Mouse (Mus musculus) mouse trophoblast stem cell (cell line): ENCODE measurements around the gene Ttll13.

Source experiments
- in situ Hi-C, 2 experiments: fragments of 300-500 bp; cut with MseI, MboI; formaldehyde crosslinking; loops; 2 replicates in 1 of 2; 3 replicates in 1 of 2; pipeline ENCODE4 v1.15.1; 2025

Gene Ttll13

DNA sequence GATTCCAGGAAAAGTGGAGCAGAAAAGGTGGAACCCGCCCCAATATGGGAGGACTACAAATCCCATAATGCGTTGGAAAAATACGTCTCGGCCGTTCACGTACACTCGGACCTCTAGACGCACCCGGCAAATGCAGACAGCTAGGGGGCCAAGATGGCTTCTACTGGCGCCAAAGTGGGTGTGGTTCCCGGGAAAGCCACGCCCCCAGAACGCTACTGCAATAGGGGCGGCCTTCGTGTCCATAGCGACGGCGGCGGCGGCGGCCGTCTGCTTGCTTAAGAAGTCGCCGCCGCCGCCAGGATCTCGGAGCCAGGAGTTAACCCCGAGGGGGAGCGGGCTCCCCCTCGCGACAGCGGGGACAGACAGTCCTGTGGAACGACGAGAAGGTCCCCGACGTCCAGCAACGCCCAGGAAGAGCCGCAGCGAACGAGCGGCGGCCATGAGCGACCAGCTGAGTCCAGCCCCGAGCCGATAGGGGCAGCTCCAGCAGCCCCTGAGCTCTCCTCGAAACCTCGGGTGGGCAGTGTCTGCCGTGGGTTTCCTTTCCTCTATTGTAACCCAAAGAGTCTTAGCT is at the start of gene Ttll13:
TSS of gene Ttll13 (plus strand) at position 229 of the 574 bp plus-strand sequence.
- in situ Hi-C loops: no loop called here

DNA sequence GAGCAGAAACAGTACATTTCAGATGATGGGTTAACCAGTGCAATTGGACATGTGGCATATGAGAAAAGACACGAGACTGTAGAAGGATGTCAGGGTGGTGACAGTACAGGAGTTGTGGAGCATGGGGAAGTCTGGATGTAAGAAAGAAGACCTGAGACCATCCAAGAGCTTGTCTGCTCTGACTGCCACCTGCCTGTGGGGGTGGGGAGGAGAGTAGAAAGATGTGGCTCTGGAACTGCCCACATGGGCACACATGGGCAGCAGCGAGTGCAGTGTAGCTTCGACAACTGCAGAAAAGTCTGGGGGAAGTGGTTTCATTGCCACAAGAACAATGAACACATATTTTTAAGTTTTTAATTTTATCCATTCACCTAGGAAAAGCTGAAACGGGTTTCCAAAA is 48.8 kb upstream of the Ttll13 start:
- in situ Hi-C loops: no loop called here

DNA sequence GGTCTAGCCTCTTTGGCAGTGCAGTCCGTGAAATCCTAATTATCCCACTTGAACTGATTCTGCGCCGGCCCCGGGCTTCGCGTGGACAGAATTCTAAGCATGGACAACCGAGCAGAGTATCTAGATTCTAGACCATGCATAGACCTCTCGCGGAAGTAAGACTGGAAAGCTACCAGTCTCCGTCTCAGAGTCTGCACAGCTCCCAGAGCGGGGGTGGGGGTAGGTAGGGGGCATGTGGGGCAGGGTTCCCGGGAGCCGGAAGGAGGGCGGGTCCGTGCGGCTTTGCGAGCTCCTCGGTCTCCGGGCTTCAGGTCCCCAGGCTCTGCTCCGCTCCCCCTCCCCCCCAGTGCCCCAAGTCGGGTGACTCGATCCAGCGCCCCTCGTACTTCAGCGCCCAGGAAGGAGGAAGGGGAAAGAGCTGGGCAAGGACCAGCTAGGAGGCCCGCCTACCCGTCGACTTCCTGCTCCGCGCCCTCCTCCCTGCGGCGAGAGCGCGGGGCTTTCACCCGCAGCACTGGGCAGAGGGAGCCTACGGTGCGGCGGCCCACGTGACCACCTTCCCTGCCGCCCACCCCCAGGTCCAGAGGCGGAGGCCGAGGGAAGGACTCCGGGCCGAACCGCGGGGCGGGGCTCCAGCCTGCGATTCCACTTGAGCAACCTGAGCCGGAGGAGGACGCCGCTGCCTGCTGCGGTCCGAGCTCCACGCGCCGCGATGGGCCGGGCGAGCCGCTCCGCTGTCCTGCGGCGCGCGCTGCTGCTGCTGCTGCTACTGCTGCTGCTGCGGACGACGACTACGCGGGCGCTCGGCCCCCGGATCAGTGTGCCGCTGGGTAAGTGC is 48.0 kb upstream of the Ttll13 start:
- in situ Hi-C loops: no loop called here

DNA sequence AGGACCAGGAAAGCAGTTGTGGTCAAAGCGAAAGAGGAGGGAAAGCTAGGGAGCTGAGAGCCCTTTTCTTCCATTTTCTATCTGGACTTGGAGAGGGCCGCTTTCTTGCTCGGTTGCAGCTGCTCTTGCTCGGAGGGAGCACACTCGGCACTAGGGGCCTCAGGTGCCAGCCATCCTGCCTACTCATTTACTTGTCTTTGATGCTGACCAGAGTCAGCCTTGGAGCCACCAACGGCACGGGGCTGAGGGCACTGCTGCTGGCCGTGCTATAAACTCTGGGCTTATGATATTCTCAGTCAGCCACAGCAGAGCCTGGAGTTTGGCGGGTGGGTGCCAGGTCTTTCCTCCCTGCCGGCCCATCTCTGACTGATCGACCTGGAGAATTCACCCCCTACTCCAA is 47.3 kb upstream of the Ttll13 start:
- in situ Hi-C loops: no loop called here

DNA sequence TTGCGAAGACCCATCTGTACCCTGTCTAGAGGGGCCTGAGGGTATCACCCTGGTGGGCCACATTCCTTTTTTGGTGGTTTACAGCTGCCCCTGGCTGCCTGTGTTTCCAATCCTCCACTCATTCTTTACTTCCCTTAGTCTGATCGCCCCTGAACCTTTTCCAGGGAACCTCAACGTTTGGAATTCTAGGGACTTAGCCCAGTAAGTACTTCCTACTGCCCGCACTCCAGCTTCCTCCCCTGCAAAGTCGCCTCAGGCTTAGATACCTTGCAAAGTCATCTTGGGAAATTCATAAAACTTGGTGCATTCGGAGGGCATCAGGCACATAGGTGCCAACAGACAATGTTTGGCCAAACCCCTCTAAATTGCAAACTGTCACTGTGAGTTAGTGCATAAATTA is 46.9 kb upstream of the Ttll13 start:
- in situ Hi-C loops: no loop called here

DNA sequence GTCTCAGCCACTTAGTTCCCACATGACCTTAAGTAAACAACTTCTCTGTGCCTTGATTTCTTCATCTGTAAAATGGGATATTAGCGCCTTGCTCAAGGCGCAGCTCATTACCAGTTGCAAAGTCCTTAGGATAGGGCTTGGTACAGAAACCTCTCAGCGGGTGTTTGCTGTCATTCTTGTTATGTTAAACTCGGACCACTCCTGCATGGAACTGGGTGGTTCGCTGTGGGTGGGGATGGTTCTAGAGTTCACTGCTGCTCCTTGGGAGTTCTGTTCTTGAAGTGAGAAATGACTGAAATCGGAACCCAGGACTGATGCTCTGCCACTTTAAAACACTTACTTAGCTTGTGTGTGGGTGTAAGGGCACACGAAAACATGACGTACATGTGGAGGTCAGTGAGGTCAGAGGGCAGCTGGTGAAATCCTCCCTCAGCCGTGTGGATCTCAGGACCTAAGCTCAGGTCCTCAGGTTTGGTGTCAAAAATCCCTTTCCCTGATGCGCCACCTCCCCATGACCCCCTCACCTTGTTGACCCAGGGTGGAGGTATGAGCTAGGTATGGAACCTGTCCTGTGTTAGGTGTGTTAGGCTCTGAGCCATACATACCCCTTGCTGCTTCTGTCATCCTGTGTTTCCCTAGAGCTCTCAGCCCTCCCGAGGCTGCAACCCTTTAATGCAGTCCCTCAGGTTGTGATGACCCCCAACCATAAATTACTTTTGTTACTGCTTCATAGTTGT is 46.2 kb upstream of the Ttll13 start:
- in situ Hi-C loops: no loop called here

DNA sequence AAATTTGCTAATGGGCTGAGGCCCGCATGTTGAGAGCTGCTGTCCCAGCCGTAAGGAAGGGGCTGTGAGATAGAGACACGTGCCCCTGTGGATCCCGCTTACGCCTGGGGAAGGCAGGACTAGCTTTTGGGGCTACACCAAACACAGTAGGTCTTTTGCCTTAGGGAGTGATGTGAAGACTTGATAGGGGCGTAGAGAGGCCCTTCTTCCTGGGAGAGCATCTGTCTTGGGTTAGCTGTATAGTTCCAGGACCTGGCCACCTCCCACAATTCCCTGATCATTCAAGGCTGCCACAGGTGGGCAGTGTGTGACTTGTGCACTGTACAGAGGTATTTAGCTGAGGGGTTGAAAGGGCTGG is 45.6 kb upstream of the Ttll13 start:
- in situ Hi-C loops: no loop called here

DNA sequence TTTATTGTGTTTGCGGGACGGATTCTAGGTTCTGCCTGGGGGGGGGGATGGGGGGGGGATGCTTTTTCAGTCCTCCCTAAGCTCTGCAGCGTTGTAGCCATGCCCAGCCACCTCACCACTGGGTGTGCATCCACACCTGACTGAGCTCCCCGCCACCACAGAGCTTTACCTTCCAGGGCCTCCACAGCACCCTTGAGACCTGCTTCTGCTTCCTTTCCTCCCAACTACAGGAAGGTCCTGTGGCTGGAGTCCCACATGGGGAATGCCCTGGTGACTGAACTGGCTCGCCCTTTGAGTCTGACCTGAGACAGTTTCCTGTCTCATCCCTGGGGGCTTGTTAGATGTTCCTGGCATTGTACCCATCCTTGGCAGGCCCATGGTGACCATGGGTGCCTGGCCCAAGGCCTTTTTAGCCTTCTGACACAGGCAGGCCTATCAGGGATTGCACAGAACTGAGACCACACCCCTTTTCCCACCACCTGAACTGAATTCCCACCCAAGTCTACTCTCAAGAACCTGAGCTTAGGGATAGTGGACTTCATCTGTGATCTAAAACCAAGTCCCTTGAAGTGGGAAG is 45.1 kb upstream of the Ttll13 start:
- in situ Hi-C loops: no loop called here

DNA sequence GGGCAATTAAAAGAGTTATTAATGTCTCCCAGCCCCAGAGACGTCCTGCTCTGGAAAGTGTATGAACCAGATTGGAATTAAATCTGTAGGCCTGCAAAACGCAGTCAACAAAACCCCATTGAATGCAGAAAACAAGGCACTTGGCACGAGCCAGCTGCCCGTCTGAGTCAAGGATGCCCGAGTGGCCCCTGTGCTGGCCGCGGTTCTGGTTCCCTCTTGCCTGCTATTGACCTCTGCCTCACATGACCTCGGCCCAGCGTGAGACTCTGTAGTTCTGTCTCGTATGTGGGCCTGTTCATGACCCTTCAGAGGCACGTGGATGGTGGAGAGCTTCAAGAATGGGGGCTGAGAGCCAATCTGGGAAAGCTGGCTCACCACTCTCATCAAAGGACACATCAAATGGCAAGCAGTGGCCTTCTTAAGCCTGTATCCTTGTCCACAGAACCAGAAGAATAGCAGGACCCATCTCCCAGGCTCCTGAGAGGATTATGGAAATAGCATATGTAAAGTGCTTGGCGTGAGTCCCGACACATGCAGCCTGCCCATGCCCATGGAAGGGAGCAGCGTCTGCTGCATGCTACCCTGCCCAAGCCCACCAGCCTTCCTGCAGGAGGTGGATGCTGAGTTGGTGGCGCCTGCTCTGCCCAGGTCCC is 44.2 kb upstream of the Ttll13 start:
- in situ Hi-C loops: no loop called here

DNA sequence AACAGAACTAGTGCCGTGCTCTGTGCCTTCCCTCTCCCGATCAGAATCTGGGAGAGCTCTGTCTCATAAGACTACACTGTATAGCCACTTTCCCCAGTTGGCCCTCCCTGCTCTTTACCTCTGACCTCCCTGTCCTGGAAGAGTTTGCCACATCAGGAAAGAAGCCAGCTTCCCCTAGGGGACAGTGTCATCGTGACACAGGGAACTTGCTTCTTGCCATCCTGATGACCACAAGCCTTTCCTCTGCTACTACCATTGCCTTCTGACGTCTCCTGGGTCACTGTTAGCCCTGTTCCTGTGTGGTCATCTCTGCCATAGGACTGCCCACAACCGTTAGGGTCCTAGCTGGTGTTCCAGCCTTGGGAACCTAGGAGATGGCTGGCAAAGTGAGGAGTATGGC is 43.2 kb upstream of the Ttll13 start:
- in situ Hi-C loops: no loop called here

DNA sequence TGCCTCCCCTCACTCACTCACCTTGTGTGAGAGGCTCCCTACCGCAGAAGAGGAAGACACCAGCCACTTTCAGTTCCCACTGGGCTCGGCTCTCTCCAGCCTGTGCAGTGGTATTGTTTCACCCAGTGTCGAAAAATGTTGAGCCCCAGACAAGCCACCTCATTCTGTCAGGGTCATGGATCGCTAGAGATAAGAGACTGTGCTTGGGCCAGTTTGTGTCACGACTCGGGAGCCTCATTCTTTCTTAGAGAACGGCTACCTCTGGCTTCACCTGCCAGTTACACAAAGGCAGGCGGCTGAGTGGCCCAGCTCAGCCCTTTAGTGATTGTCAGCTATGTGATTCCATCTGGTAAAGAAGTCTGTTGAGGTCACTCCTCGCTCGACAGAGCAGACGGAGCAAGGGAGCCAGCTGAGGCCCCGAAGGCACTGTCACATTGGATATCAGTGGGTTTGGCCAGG is 42.5 kb upstream of the Ttll13 start:
- in situ Hi-C loops: no loop called here

DNA sequence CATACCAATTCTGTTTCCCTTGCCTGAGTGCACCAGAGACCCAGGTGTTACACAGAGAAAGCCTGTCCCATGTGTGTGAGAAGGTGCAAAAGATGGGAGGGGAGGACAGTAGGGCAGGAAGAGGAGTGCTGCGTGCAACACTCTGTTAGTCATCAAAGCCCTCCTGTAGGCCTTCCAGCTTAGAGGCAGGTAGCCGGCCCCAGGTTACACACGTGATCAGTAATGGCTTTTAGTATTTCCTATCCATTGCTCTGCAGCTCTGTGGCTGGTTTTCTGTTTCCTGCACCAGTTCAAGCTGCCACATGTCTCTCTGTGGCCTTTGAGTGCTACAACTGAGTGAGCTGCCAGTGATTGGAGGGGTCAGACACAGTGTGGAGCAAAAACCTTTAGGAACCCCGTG is 41.8 kb upstream of the Ttll13 start:
- in situ Hi-C loops: no loop called here

DNA sequence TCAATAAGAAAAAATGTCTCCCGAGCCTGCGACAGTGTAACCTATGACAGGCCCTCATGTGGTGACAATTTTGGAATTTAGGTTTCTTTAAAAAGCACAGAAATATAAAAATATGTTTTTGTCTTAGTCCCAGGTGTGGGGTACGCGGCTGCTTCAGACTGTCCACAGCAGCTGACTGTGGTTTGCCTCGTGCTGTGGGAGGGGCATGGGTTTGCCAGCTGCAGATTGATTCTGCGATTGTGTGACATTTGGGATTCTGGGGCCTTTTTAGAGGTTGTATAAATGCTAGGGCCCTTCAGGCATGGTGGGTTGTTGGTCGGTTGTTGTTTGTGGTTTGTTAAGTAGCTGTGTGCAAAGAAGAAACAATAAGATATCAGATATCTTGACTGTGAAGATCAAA is 41.2 kb upstream of the Ttll13 start:
- in situ Hi-C loops: no loop called here

DNA sequence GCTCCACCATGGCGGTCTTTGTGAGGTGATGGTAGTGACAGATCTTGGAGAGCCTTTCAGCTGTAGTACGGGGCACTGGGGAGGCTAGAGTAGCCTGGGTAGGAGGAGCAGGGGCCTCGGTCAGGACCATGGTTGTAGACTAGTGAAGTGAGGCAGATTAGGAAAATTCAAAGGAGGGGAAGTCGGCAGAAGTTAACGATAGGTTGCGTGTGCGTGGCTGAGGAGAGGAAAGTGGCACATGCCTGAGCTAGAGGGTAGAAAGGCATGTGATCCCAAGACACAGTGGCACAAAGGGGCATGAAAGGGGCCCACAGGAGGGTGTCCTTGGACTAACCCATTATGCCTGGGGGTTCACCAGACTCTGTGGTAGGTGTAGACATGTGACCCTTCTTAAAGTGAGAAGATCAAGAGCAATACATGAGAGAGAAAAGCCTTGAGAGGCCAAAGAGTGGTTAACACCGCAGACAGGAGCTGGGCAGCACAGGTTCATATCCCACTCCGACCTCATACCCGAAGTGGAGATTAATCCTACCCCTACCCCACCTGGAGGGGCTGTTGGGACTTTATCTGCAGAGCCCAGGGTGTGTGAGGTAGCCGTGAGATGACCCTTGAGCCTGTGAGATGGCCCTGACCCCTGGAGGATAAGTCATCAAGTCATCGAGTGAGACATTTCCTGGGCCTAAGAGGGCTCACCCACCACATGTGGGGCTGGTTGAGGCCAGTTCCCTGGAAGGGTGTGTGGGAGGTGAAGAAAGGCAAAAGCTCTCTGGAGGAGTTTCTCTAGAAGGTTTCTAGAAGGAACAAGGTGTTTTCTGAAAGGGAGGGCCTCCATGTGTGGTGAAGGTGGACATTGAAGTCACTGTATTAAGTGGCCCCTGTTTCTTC is 40.2 kb upstream of the Ttll13 start:
- in situ Hi-C loops: no loop called here

DNA sequence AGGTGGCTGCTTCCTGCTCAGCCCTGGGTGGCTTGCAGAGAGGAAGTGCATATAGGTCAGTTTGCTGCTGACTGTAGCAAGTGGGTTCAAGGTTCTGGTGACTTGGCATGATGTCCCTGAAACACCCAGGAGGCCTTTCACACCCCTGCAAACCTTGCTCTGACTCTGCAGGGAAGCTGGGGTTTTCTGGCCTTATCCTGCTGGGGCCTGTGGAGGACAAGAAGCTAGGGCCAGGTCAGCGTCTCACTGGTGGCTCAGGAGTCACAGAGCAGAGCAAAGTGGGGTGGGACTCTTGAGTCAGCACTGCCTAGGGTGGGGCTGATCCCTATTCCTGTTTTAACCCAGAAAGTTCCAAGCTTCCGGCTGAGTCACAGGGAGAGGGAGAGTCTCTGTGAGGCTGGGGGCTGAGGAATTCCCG is 38.9 kb upstream of the Ttll13 start:
- in situ Hi-C loops: no loop called here

DNA sequence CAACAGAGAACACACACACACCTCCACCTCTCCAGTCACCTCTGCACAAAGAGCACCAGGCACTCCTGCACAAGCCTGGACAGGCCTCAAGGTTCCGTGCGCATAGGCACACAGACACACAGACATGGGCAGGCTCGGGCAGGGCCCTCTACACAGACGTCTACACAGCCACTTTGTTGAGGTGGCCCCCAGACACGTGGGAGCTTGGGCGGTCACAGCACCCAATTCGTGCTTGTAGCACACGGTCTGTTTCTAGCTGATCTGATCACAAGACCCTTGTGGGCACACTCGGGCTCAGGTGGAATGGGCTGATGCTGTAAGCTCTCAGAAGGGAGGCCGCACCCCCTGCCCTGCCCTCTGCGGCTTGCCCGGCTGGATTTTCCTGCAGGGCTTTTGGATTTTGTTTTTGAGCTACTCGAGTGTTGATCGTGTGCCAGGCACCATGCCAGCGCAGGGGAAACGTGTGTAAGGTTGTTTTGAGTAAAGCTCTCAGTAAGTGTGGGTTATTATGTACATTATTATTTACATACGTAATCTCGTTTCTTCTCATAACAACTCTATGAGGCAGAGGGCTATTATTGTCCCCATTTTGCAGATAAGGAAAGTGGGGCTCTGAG is 38.0 kb upstream of the Ttll13 start:
- in situ Hi-C loops: no loop called here

DNA sequence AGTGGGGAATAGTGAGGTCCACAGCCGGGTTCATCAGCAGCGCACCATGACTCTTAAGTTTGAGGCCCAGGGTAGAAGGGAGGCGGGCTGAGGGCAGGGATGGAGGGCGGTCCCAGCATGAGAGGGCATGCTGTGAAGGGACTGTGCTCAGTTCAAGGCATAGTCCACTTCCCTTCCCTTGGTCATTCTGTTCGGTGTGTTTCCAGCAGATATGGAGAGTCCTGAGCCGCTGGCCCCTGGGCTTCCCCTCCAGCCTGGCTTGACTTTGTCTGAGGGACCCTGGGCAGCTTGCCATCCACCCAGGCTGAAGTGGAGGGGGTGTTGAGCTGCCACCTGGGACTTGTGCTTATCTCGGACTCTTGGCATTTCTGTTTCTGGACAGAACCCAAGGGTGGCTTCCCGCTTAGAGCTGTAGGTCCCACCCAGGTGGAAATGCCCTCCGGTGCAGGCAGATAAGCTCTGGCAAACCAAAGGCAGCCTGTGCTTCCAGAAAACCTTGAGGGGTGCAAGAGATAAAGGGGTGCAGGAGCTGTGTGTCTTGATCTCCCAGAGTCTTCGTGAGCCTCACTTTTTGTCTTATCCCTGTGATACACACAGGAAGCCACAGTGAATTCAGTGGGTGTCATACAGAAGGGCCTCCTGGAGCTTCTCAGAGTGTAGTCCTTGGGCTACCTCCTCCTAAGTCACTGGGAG is 37.3 kb upstream of the Ttll13 start:
- in situ Hi-C loops: no loop called here

DNA sequence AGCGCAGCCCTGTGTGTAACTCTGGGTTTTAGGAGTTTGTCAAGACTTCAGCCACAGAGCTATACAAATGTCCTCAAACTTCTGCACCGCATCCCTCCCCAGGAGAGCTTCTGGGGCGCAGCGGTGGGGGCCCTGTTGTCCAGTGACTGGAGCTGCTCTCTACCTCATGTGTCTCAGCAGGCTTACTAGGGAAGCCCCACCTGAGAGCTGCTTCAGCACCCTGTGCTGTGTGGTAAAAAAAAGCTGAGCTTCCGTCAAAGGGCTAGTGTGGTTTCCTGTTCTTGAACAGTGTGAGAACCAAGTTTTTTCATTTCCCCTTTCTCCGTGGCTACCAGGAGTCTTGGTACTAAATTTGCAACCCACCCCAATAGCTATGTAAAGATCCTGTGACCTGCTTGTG is 36.5 kb upstream of the Ttll13 start:
- in situ Hi-C loops: loop anchor here in 1 of 2 experiments (5.0 kb wide), 1 partner anchor 47 kb away; no protein-coding TSS in a partner anchor

DNA sequence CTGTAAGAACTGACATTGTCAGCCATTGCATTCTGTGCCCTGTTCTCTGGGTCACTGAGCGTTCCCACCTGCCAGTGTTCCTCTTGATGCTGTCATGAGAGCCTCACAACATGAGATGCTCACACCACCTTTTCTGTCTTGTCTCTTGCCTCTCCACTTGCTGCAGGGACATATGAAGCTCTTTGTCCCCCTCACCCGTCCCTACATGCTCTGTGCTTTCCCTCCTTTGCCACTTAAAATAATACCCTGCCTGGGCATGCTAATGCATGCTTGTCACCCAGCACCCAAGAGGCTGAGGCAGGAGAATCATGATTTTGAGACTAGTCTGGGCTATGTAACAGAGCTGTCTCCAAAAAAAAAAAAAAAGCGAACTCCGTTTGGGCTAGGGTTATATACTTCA is 35.2 kb upstream of the Ttll13 start:
- in situ Hi-C loops: loop anchor here in 1 of 2 experiments (5.0 kb wide), 1 partner anchor 49 kb away; no protein-coding TSS in a partner anchor

DNA sequence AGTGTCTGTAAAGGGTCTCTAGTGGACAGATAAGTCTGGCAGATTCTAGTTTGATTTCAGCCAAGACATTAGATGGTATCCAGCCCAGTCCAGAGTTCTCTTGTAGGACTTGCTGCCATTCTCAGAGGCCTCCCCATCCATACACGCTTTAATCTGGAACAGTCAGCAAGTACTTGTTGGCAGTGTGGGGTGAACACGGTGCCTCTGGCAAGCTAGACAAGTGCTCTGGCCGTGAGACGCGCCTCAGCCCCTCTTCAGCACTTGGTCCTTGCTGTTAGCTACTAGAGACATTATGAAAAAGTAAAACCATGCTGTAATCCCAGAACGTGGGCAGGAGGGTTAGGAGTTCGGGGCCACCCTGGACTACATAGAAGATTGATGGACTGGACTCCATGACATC is 32.6 kb upstream of the Ttll13 start:
- in situ Hi-C loops: loop anchor here in 1 of 2 experiments (5.0 kb wide), 1 partner anchor 51 kb away; no protein-coding TSS in a partner anchor
